Mouse (Mus musculus) CD4-positive naive resting alpha-beta T cell, adult 57 days (primary cell): ENCODE results near the gene Spint4. TPM values are rescaled to one million over a fixed set of nuclear protein-coding genes. Genes with fewer than 3 reads are reported as not detected.

Source experiments
- total RNA-seq: library from RNA; stranded (reverse); gene quantifications from one replicate; pipeline ENCODE4 v1.2.4, GENCODE M21; 2023

Gene Spint4
- total RNA-seq, result not detected

GRCm38 (mm10) chr2:164698201-164698600, at the start of gene Spint4:
TSS of gene Spint4 (plus strand) at chr2:164698501.

DNA sequence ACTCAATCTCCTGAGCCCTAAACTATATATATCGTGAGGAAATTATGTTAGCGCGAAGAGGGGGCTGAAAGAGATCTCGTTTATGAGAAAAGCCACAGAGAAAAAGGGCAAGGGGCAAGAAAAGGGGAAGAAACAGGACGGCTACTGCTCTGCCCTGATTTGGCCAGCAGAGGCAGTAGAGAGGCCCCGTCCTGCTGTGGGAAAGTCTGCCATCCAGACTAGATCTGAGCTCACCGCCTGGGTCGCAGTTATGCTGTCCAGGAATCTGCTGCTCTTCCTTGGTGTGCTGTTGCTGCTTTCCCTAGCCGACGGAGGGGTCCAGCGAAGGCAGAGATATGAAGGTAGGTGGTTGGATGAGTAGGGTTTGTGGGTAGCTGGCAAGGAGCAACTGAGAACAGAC, 42.4 kb upstream of the Spint4 start, which contains the start of gene Wfdc10:
TSS of gene Wfdc10 (plus strand) at position 189 of the 400 bp plus-strand sequence.

DNA sequence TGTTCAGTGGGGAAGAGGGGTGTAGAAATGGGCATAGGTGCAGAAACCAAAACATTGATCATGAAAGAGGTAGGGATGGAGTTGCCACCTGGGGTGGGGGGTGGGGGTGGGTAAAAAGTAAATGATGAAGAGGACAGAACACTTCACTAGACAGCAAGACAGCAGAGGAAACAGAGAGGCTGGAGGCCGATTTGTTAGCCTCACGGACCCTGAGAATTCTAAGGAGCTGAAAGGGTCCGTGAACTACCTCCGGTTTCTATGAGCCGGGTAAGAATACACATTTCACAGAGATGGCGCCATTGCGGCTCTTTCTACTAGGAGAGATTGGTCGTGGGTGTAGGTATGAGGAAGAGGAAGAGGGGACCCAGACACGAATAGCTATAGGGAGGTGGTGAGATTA, 41.8 kb upstream of the Spint4 start, which contains the start of gene Wfdc9:
TSS of gene Wfdc9 (minus strand) at position 101 of the 400 bp plus-strand sequence.

DNA sequence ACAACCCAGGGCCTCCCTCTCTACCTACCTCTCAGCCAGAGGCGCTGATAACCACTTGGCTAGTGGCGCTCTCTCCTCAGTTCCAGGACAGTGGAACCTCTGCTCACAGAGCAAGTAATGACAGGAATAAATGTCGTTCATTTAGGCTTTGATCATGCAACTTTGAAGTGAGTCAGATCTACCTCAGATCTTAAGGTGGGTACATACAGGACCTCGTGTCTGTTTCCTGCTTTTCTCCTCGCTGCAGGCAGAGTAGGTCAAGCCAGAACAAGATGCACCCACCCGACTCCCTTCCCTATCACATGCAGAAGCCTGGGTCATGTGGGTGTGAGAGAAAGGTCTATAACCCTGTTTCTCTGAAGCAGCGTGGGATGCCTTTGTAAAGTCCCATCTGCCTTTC, 24.3 kb upstream of the Spint4 start, which contains the start of gene Wfdc11:
TSS of gene Wfdc11 (minus strand) at position 101 of the 400 bp plus-strand sequence.

DNA sequence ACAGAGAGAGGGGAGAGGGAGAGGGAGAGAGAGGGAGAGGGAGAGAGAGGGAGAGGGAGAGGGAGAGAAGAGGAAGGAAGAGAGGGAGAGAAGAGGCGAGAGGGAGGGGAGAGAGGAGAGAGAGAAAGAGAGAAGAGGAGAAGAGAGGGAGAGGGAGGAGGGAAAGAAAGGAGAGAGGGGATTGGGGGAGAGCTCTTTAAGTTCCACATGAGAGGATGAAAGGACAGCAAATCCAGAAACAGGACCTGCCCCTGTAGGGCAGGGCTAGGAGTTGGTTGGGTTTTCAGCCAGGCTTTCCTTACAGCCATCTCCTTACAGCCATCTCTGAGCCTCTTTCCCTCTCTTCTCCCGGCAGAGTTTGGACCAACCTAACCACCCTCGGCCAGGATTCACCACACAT, 13.5 kb upstream of the Spint4 start, which contains the start of gene Wfdc13:
TSS of gene Wfdc13 (plus strand) at position 301 of the 400 bp plus-strand sequence.

GRCm38 (mm10) chr2:164715005-164715404, 16.7 kb downstream of the Spint4 start, which contains the start of gene Spint5:
TSS of gene Spint5 (plus strand) at chr2:164715305.

GRCm38 (mm10) chr2:164745843-164746479, 47.7 kb downstream of the Spint4 start, which contains the start of the genes Wfdc3 and Dnttip1:
TSS of gene Wfdc3 (minus strand) at chr2:164745931.
TSS of gene Dnttip1 (plus strand) at chr2:164745983.

Other genes with a start within 250 kb of the Spint4 start
- gene Sys1, start 241.5 kb upstream of the Spint4 start, total RNA-seq, result 49.4 TPM
- 4.0 TPM for gene Gm20458, start 237.5 kb upstream of the Spint4 start, total RNA-seq
- not detected for gene Trp53tg5, start 224.8 kb upstream of the Spint4 start, total RNA-seq
- gene Dbndd2, start 212.4 kb upstream of the Spint4 start, total RNA-seq, result 3.6 TPM
- 61.4 TPM for gene Pigt, start 201.0 kb upstream of the Spint4 start, total RNA-seq
- 1.9 TPM for gene Wfdc2, start 136.1 kb upstream of the Spint4 start, total RNA-seq
- gene Spint3, start 125.0 kb upstream of the Spint4 start, total RNA-seq, result not detected
- not detected for gene Wfdc6a, start 113.1 kb upstream of the Spint4 start, total RNA-seq
- not detected for gene Eppin, start 104.9 kb upstream of the Spint4 start, total RNA-seq
- gene Wfdc6b, start 85.0 kb upstream of the Spint4 start, total RNA-seq, result not detected
- gene Wfdc8, start 84.9 kb upstream of the Spint4 start, total RNA-seq, result not detected
- gene Wfdc16, start 59.7 kb upstream of the Spint4 start, total RNA-seq, result not detected
- gene Wfdc10, start 42.5 kb upstream of the Spint4 start, total RNA-seq, result not detected
- gene Wfdc9, start 41.9 kb upstream of the Spint4 start, total RNA-seq, result not detected
- not detected for gene Wfdc11, start 24.4 kb upstream of the Spint4 start, total RNA-seq
- gene Wfdc13, start 13.4 kb upstream of the Spint4 start, total RNA-seq, result not detected
- gene Spint5, start 16.8 kb downstream of the Spint4 start, total RNA-seq, result not detected
- 0.35 TPM for gene Wfdc3, start 47.4 kb downstream of the Spint4 start, total RNA-seq
- 46.4 TPM for gene Dnttip1, start 47.5 kb downstream of the Spint4 start, total RNA-seq
- gene Ube2c, start 71.4 kb downstream of the Spint4 start, total RNA-seq, result 1.9 TPM
- gene Tnnc2, start 81.5 kb downstream of the Spint4 start, total RNA-seq, result not detected
- 0.65 TPM for gene Snx21, start 87.3 kb downstream of the Spint4 start, total RNA-seq
- gene Acot8, start 106.4 kb downstream of the Spint4 start, total RNA-seq, result 39.4 TPM
- 3.0 TPM for gene Zswim3, start 106.6 kb downstream of the Spint4 start, total RNA-seq
- 11.9 TPM for gene Zswim1, start 124.2 kb downstream of the Spint4 start, total RNA-seq
- not detected for gene Spata25, start 130.0 kb downstream of the Spint4 start, total RNA-seq
- gene Ctsa, start 134.4 kb downstream of the Spint4 start, total RNA-seq, result 91.4 TPM
- 0.59 TPM for gene Neurl2, start 135.0 kb downstream of the Spint4 start, total RNA-seq
- gene Pltp, start 159.2 kb downstream of the Spint4 start, total RNA-seq, result 0.86 TPM
- 115 TPM for gene Pcif1, start 180.8 kb downstream of the Spint4 start, total RNA-seq
- 56.1 TPM for gene Zfp335, start 213.3 kb downstream of the Spint4 start, total RNA-seq
- gene Mmp9, start 242.3 kb downstream of the Spint4 start, total RNA-seq, result 2.5 TPM